16 mouse cellular contexts compared by ENCODE assay signal in genomic region chr3:17238407-17238806, GRCm38 (mm10).
"Had no signal": no experiment of that assay in that cellular context is flagged by ENCODE, and none has a peak within 500 bp of the region (broad histone marks: within the 10 kb centered on the region; RNA-seq: fewer than 3 reads in every experiment).

No protein-coding gene starts in this region.

- DNase-seq: lung, adult 18-20 months; lung, embryonic 14.5 days; lung, postnatal 10 days; lung, postnatal 4 days; right cerebral cortex, postnatal 14 days; thymus, adult 2 months; thymus, postnatal 14 days; thymus, postnatal 36 days had no signal

- H3K9me3 ChIP-seq: midbrain, embryonic 10.5 days; midbrain, embryonic 13.5 days; neural tube, embryonic 13.5 days; neural tube, embryonic 15.5 days; stomach, embryonic 15.5 days had no signal

- H3K27me3 ChIP-seq: midbrain, embryonic 13.5 days; neural tube, embryonic 13.5 days; neural tube, embryonic 15.5 days; stomach, embryonic 15.5 days had no signal

- H3K36me3 ChIP-seq: midbrain, embryonic 10.5 days; midbrain, embryonic 13.5 days; neural tube, embryonic 13.5 days; neural tube, embryonic 15.5 days; stomach, embryonic 15.5 days had no signal

- H3K4me3 ChIP-seq: midbrain, embryonic 10.5 days; midbrain, embryonic 13.5 days; myocyte; neural tube, embryonic 13.5 days; neural tube, embryonic 15.5 days; stomach, embryonic 15.5 days had no signal

- H3K27ac ChIP-seq: midbrain, embryonic 10.5 days; midbrain, embryonic 13.5 days; neural tube, embryonic 13.5 days; neural tube, embryonic 15.5 days; stomach, embryonic 15.5 days; stomach, postnatal 0 days had no signal

- H3K9ac ChIP-seq: lung, embryonic 14.5 days; midbrain, embryonic 13.5 days; neural tube, embryonic 13.5 days; neural tube, embryonic 15.5 days; stomach, embryonic 15.5 days had no signal

- ATAC-seq: midbrain, embryonic 13.5 days; midbrain, embryonic 16.5 days had no signal

- H3K4me1 ChIP-seq: midbrain, embryonic 10.5 days; midbrain, embryonic 13.5 days; neural tube, embryonic 13.5 days; neural tube, embryonic 15.5 days; stomach, embryonic 15.5 days had no signal

- H3K4me2 ChIP-seq: lung, embryonic 14.5 days; midbrain, embryonic 13.5 days; neural tube, embryonic 13.5 days; neural tube, embryonic 15.5 days; stomach, embryonic 15.5 days had no signal
